Comparison of ENCODE assay signal across 17 mouse cellular contexts in genomic region chr10:51257587-51258049, GRCm38 (mm10).
DNase-seq lines count a peak whose midpoint lies in the region; ATAC-seq and TF ChIP-seq lines count a peak whose summit lies in the region.
"Had no signal": no experiment of that assay in that cellular context is flagged by ENCODE, and none has a peak within 500 bp of the region (broad histone marks: within the 10 kb centered on the region; RNA-seq: fewer than 3 reads in every experiment).

No protein-coding gene starts in this region.

- no peaks in the 10 kb centered on the region; the same call in 1 of the 2 replicates for H3K9me3 ChIP-seq in forebrain, embryonic 14.5 days (replicated peaks; ENCODE audit: control insufficient read depth, low read length)
- no peaks in the 10 kb centered on the region for H3K9me3 ChIP-seq in hindbrain, postnatal 0 days (ENCODE audit: low read length)
- H3K9me3 ChIP-seq in stomach, postnatal 0 days (ENCODE audit: control insufficient read depth, low read length), result no peaks in the 10 kb centered on the region

- peak; percentile 81 for DNase-seq in embryo, embryonic 9.5 days (ENCODE audit: extremely low spot score)
- peak; percentile 47 for DNase-seq in forebrain, embryonic 14.5 days (ENCODE audit: low spot score)
- peak; percentile 42 for DNase-seq in hindbrain, postnatal 0 days (ENCODE audit: low spot score)
- peak; percentile 89 for DNase-seq in retina, embryonic 14.5 days (ENCODE audit: low spot score)
- no peak for DNase-seq in stomach, postnatal 0 days (ENCODE audit: low spot score)
- no peak for DNase-seq in cerebellum, adult 2 months
- DNase-seq: adrenal gland, adult 2 months; cerebellum, postnatal 14 days; heart, adult 18-20 months; kidney, postnatal 36 days; layer of hippocampus, postnatal 36 days; lung, postnatal 10 days; thymus, postnatal 25 days had no signal

- no peak for TF ChIP-seq CTCF in hindbrain, postnatal 0 days (IDR thresholded peaks at IDR 0.05; ENCODE audit: low read depth)
- no peak for TF ChIP-seq CTCF in stomach, postnatal 0 days (IDR thresholded peaks at IDR 0.05; ENCODE audit: low read depth)
- no peak for TF ChIP-seq CTCF in cerebellum, adult 2 months (IDR thresholded peaks at IDR 0.05; ENCODE audit: borderline replicate concordance, insufficient read depth, low read depth, low read length)

- no peaks in the 10 kb centered on the region; the same call in 1 of the 2 replicates for H3K4me1 ChIP-seq in forebrain, embryonic 14.5 days (ENCODE audit: control insufficient read depth, insufficient read depth, low read length)
- H3K4me1 ChIP-seq in hindbrain, postnatal 0 days (ENCODE audit: insufficient read depth, low read length), result no peaks in the 10 kb centered on the region
- H3K4me1 ChIP-seq in stomach, postnatal 0 days (replicated peaks; ENCODE audit: control insufficient read depth, insufficient read depth), result no peaks in the 10 kb centered on the region
- H3K4me1 ChIP-seq in cerebellum, adult 2 months (ENCODE audit: control insufficient read depth, insufficient read depth, low read length), result no peaks in the 10 kb centered on the region

- H3K9ac ChIP-seq in forebrain, embryonic 14.5 days (ENCODE audit: low read length), result no peak overlapping the region
- no peak overlapping the region for H3K9ac ChIP-seq in hindbrain, postnatal 0 days (replicated peaks; ENCODE audit: low read length)
- no peak overlapping the region for H3K9ac ChIP-seq in stomach, postnatal 0 days (ENCODE audit: low read length)
- H3K9ac ChIP-seq: liver, embryonic 14.5 days had no signal

- H3K36me3 ChIP-seq in forebrain, embryonic 14.5 days (ENCODE audit: control insufficient read depth, insufficient read depth, low read length), result no peaks in the 10 kb centered on the region
- H3K36me3 ChIP-seq in hindbrain, postnatal 0 days (ENCODE audit: insufficient read depth, low read length), result no peaks in the 10 kb centered on the region
- no peaks in the 10 kb centered on the region for H3K36me3 ChIP-seq in stomach, postnatal 0 days (ENCODE audit: control insufficient read depth, insufficient read depth, low read length)

- 14% methylated on average over 4 of the region's 4 CpGs for WGBS in forebrain, embryonic 14.5 days
- WGBS in hindbrain, postnatal 0 days, result 11% methylated on average over 4 of the region's 4 CpGs
- WGBS in stomach, postnatal 0 days, result 53% methylated on average over 4 of the region's 4 CpGs
- WGBS in cerebellum, adult 2 months, result 11% methylated on average over 4 of the region's 4 CpGs

- no peak overlapping the region for H3K4me3 ChIP-seq in forebrain, embryonic 14.5 days (ENCODE audit: low read depth, low read length)
- H3K4me3 ChIP-seq in hindbrain, postnatal 0 days (ENCODE audit: low read length), result no peak overlapping the region
- H3K4me3 ChIP-seq in stomach, postnatal 0 days (ENCODE audit: low read depth, low read length), result no peak overlapping the region
- no peak overlapping the region for H3K4me3 ChIP-seq in cerebellum, adult 2 months (replicated peaks; ENCODE audit: insufficient read depth, low read depth, low read length)

- TF ChIP-seq EP300 in stomach, postnatal 0 days (optimal IDR thresholded peaks at IDR 0.05), result no peak

- H3K27ac ChIP-seq in forebrain, embryonic 14.5 days (ENCODE audit: low read depth, low read length), result no peak overlapping the region
- no peak overlapping the region for H3K27ac ChIP-seq in hindbrain, postnatal 0 days
- no peak overlapping the region for H3K27ac ChIP-seq in stomach, postnatal 0 days (replicated peaks)
- H3K27ac ChIP-seq in cerebellum, adult 2 months (ENCODE audit: insufficient read depth, low read length), result no peak overlapping the region
- H3K27ac ChIP-seq: liver, embryonic 14.5 days had no signal

- no peaks in the 10 kb centered on the region for H3K27me3 ChIP-seq in forebrain, embryonic 14.5 days (replicated peaks; ENCODE audit: control insufficient read depth, insufficient read depth, low read length)
- H3K27me3 ChIP-seq in hindbrain, postnatal 0 days (ENCODE audit: insufficient read depth, low read length), result no peaks in the 10 kb centered on the region
- no peaks in the 10 kb centered on the region for H3K27me3 ChIP-seq in stomach, postnatal 0 days (ENCODE audit: control insufficient read depth, insufficient read depth, low read length)
- no peaks in the 10 kb centered on the region for H3K27me3 ChIP-seq in cerebellum, adult 2 months (ENCODE audit: control insufficient read depth, insufficient read depth, low read length)
- H3K27me3 ChIP-seq: CH12.LX had no signal

- peak; percentile 88 for ATAC-seq in forebrain, embryonic 14.5 days
- ATAC-seq in hindbrain, postnatal 0 days, result peak; percentile 47; the same call in 1 of the 2 replicates
- no peak for ATAC-seq in stomach, postnatal 0 days (ENCODE audit: low FRiP score, low TSS enrichment)
- no peak for ATAC-seq in erythroid progenitor cell, adult 5-6 weeks (replicated peaks; ENCODE audit: low FRiP score, poor library complexity, severe bottlenecking)
- ATAC-seq: intestine, embryonic 16.5 days had no signal

- no peak overlapping the region for H3K4me2 ChIP-seq in forebrain, embryonic 14.5 days (ENCODE audit: low read length)
- H3K4me2 ChIP-seq in hindbrain, postnatal 0 days (ENCODE audit: low read depth, low read length), result no peak overlapping the region
- no peak overlapping the region for H3K4me2 ChIP-seq in stomach, postnatal 0 days (replicated peaks; ENCODE audit: low read depth)

- no peak for TF ChIP-seq POLR2A in cerebellum, adult 2 months (IDR thresholded peaks at IDR 0.05; ENCODE audit: borderline replicate concordance, insufficient read depth, low read length)

Comparison
In these comparisons a context has a peak if more than half of its experiments do, and no peak if none do; other contexts are left out.
1. DNase-seq: peak in embryo, embryonic 9.5 days (single experiment), forebrain, embryonic 14.5 days (single experiment), hindbrain, postnatal 0 days (single experiment) and retina, embryonic 14.5 days (single experiment); none in stomach, postnatal 0 days (single experiment) and cerebellum, adult 2 months (0 of 2).
2. ATAC-seq: peak in forebrain, embryonic 14.5 days (single experiment) and hindbrain, postnatal 0 days (single experiment); none in stomach, postnatal 0 days (single experiment) and erythroid progenitor cell, adult 5-6 weeks (single experiment).